Mouse (Mus musculus) MEL (cell line): ENCODE measurements around the gene Wwc2.

ENCODE experiments used
- CTCF ChIP-seq, 3 experiments: IDR thresholded peaks in 2 of 3; conservative IDR thresholded peaks in 1 of 3; 2 replicates each; pipeline ENCODE4 v1.5.1; 2011 to 2012; ENCODE audit warnings: low read length in 3 of 3, low read depth in 2 of 3, mild to moderate bottlenecking in 2 of 3, improper control_type of control experiment in 1 of 3, inconsistent platforms in 1 of 3, mixed read lengths in 1 of 3, moderate library complexity in 1 of 3; ENCODE audit not compliant: control insufficient read depth in 1 of 3, insufficient read depth in 1 of 3, poor library complexity in 1 of 3, severe bottlenecking in 1 of 3
- GABPA ChIP-seq: IDR thresholded peaks from 2 replicates; pipeline ENCODE4 v1.6.1; 2012; ENCODE audit warnings: low read depth, mild to moderate bottlenecking, inconsistent platforms, low read length, improper control_type of control experiment, moderate library complexity
- GATA1 ChIP-seq: IDR thresholded peaks from 2 replicates; pipeline ENCODE4 v1.6.1; 2011; ENCODE audit warnings: low read depth, low read length, improper control_type of control experiment
- MXI1 ChIP-seq: IDR thresholded peaks from 2 replicates; pipeline ENCODE4 v1.6.1; 2011; ENCODE audit warnings: mild to moderate bottlenecking, low read depth, low read length, improper control_type of control experiment
- RCOR1 ChIP-seq: IDR thresholded peaks from 2 replicates; pipeline ENCODE4 v1.6.1; 2012; ENCODE audit warnings: low read depth, mild to moderate bottlenecking, inconsistent platforms, low read length, improper control_type of control experiment
- USF2 ChIP-seq, 2 experiments: IDR thresholded peaks; 2 replicates each; pipeline ENCODE4 v1.6.1; 2011 to 2012; ENCODE audit warnings: improper control_type of control experiment in 2 of 2, low read length in 2 of 2, borderline replicate concordance in 1 of 2, inconsistent platforms in 1 of 2, low read depth in 1 of 2, mild to moderate bottlenecking in 1 of 2; ENCODE audit not compliant: insufficient read depth in 1 of 2
- ZMIZ1 ChIP-seq: IDR thresholded peaks from 2 replicates; pipeline ENCODE4 v1.6.1; 2012; ENCODE audit warnings: low read depth, mild to moderate bottlenecking, inconsistent platforms, low read length, improper control_type of control experiment, moderate library complexity
- ZNF384 ChIP-seq: IDR thresholded peaks from 2 replicates; pipeline ENCODE4 v1.6.1; 2012; ENCODE audit warnings: low read depth, mild to moderate bottlenecking, inconsistent platforms, low read length, improper control_type of control experiment

GRCm38 (mm10) chr8:47967045-47967920, 23.4 kb downstream of the Wwc2 start:
- TF ChIP-seq ZNF384 (no peak), CTCF (IDR thresholded peaks at IDR 0.05 in 2 of 3, conservative IDR thresholded peaks at IDR 0.05 in 1 of 3; ENCODE audit: control insufficient read depth in 1 of 3, insufficient read depth in 1 of 3, low read depth in 2 of 3, low read length in 3 of 3, poor library complexity in 1 of 3, severe bottlenecking in 1 of 3) (no peak), MXI1 (no peak), USF2 (IDR thresholded peaks at IDR 0.05; ENCODE audit: borderline replicate concordance in 1 of 2, insufficient read depth in 1 of 2, low read depth in 1 of 2, low read length in 2 of 2) (no peak), GATA1 (no peak), GABPA (no peak), ZMIZ1 (no peak), RCOR1 (no peak)
